Mouse (Mus musculus) liver, postnatal 0 days (tissue): ENCODE data around the gene Prkcb. TPM values are rescaled to one million over a fixed set of nuclear protein-coding genes. Genes with fewer than 3 reads are reported as not detected.

ENCODE experiments used
- ATAC-seq: fragments of 200-750 bp; cut with Nextera tagmentation; 2 replicates; pipeline ENCODE4 v1.8.0; 2017; ENCODE audit warnings: mild to moderate bottlenecking, moderate library complexity
- DNase-seq: peaks from one replicate; pipeline ENCODE4 v3.0.0-alpha.2; 2016
- H3K27ac ChIP-seq: fragments of 300-500 bp; sonication (generic); 2 replicates; pipeline ENCODE4 v1.5.1; 2014; ENCODE audit warnings: antibody characterized with exemption, moderate library complexity, mild to moderate bottlenecking, low read depth
- H3K27me3 ChIP-seq: fragments of 300-500 bp; sonication (generic); 2 replicates; pipeline ENCODE4 v1.6.1; 2014; ENCODE audit warnings: low read length, control low read depth, mixed read lengths; ENCODE audit not compliant: insufficient read depth
- H3K36me3 ChIP-seq: fragments of 300-500 bp; sonication (generic); replicated peaks from 2 replicates; pipeline ENCODE4 v1.6.1; 2014; ENCODE audit warnings: mild to moderate bottlenecking, control low read depth, low read length, moderate library complexity, mixed read lengths; ENCODE audit not compliant: insufficient read depth
- H3K4me1 ChIP-seq: fragments of 300-500 bp; sonication (generic); 2 replicates; pipeline ENCODE4 v1.6.1; 2014; ENCODE audit warnings: antibody characterized with exemption, mild to moderate bottlenecking, control low read depth; ENCODE audit not compliant: insufficient read depth
- H3K4me2 ChIP-seq: fragments of 300-500 bp; sonication (generic); 2 replicates; pipeline ENCODE4 v1.6.1; 2014; ENCODE audit warnings: low read depth, mild to moderate bottlenecking, low read length, moderate library complexity, mixed read lengths
- H3K4me3 ChIP-seq: fragments of 300-500 bp; sonication (generic); 2 replicates; pipeline ENCODE4 v1.5.1; 2014; ENCODE audit warnings: low read depth, low read length
- H3K9ac ChIP-seq: fragments of 300-500 bp; sonication (generic); replicated peaks from 2 replicates; pipeline ENCODE4 v1.6.1; 2014; ENCODE audit warnings: mild to moderate bottlenecking, moderate library complexity
- H3K9me3 ChIP-seq: fragments of 300-500 bp; sonication (generic); 2 replicates; pipeline ENCODE4 v1.6.1; 2016; ENCODE audit warnings: mild to moderate bottlenecking, control low read depth, low read length, mixed read lengths
- CTCF ChIP-seq: sonication (generic); IDR thresholded peaks from 2 replicates; pipeline ENCODE4 v1.5.1; 2016; ENCODE audit warnings: antibody characterized with exemption, low read depth
- EP300 ChIP-seq: IDR thresholded peaks from 2 replicates; pipeline ENCODE4 v1.6.1; 2016; ENCODE audit warnings: antibody characterized with exemption, low read depth, mild to moderate bottlenecking
- WGBS: fragments of 180-500 bp; shearing (Covaris S2); extraction: QIAGEN DNeasy Blood & Tissue Kit; methylation state at CpG from one replicate; pipeline ENCODE4 v1.1.7; 2014; ENCODE audit not compliant: insufficient replicate concordance; 5-methylcytosine and 5-hydroxymethylcytosine counted together
- polyA plus RNA-seq: library from polyadenylated mRNA; unstranded; fragments of >200 nt; fragmentation: Nextera tagmentation; extraction: Ambion mirVana; gene quantifications from 2 replicates; pipeline ENCODE4 v1.2.1, GENCODE M21; 2015

The Prkcb gene
- polyA plus RNA-seq, 1 experiment from 2014 or later: 8.1 TPM

DNA sequence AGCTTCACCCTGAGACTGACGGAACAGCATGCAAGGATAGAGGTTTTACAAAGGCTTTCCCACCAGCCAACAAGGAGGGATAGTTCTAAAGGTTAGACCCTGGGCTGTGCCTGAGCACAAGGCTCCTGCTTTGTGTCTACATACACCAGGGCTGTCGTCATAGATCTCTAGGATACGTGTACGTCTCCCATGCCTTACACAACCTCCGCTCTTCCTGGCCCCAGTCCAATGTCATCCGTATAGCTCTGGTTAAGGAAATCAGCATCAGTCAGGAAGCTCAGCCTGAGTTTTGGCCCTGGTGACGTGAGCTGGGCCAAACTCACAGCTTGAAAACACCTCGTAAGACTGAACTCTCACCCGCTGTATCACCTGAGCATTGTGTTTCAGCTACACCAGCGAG lies 307.3 kb downstream of the Prkcb start:
- H3K4me2 ChIP-seq: no peak overlapping the region
- WGBS: 69% methylated on average over 10 of the region's 10 CpGs
- H3K4me3 ChIP-seq: no peak overlapping the region
- H3K27ac ChIP-seq: no peak overlapping the region
- H3K36me3 ChIP-seq: 0 out of 2 replicates have a peak, but pooled peaks cover 2% of the 10 kb centered on the region
- TF ChIP-seq EP300 (no peak), CTCF (no peak)
- no peaks in the 10 kb centered on the region for H3K4me1 ChIP-seq
- no peak for DNase-seq
- no peaks in the 10 kb centered on the region for H3K27me3 ChIP-seq
- H3K9me3 ChIP-seq: no peaks in the 10 kb centered on the region
- H3K9ac ChIP-seq: no peak overlapping the region
- no peak for ATAC-seq

DNA sequence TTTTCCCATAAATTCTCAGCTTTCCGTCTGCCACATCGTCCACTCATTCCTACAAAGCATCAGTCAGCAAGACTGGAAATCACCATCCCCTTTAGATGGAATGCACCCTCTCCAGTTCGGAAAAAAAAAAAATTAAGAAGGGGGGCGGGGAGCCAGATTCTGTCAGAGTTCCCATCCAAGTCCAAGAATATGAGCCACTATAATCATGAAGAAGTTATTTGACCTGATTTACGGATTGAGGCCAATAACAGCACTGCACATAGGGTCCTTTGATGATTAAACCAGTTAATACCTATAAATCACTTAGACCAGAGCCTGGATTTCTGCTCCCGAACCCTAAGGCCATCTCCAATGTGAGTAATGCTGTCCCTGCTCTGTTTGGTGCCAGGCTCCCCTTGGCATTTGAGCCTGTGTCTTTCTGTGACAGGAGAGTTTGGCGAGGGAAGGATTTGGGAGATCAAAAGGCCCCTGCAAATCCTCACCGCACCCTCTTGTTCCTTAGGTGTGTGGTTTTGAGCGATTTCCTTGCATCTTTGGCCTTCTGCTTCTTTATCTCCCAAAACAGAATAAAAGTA lies 308.1 kb downstream of the Prkcb start:
- no peak overlapping the region for H3K4me2 ChIP-seq
- H3K9ac ChIP-seq: no peak overlapping the region
- H3K27me3 ChIP-seq: no peaks in the 10 kb centered on the region
- H3K27ac ChIP-seq: no peak overlapping the region
- H3K4me1 ChIP-seq: no peaks in the 10 kb centered on the region
- H3K36me3 ChIP-seq: 0 out of 2 replicates have a peak, but pooled peaks cover 2% of the 10 kb centered on the region
- ATAC-seq: no peak
- H3K9me3 ChIP-seq: no peaks in the 10 kb centered on the region
- H3K4me3 ChIP-seq: no peak overlapping the region
- TF ChIP-seq CTCF (no peak), EP300 (no peak)
- DNase-seq: no peak
- WGBS: 73% methylated on average over 9 of the region's 9 CpGs

DNA sequence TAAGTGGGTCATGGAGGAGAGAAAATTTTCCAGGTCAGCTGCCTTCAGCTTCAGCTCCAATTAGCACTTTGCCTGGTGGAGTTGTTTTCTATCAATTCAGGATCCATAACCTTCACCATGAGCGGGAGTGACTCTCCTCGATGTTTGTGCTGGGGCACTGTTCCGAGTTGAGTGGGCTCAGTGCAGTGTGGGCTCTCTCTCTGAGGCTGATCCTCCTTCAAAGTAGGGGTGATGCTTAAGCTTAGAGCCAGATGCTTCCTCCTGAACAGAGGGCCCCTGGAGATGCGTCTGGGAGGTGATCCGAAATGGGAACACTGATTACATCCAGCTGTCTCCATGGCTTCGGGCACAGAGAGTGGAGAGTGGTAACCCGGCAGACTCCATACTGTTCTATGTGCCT lies 308.8 kb downstream of the Prkcb start:
- no peak overlapping the region for H3K9ac ChIP-seq
- no peak overlapping the region for H3K27ac ChIP-seq
- H3K9me3 ChIP-seq: no peaks in the 10 kb centered on the region
- ATAC-seq: no peak
- TF ChIP-seq EP300: no peak
- no peak for TF ChIP-seq CTCF
- WGBS: 85% methylated on average over 7 of the region's 7 CpGs
- 0 out of 2 replicates have a peak, but pooled peaks cover 2% of the 10 kb centered on the region for H3K36me3 ChIP-seq
- no peak overlapping the region for H3K4me2 ChIP-seq
- H3K4me1 ChIP-seq: no peaks in the 10 kb centered on the region
- DNase-seq: no peak
- H3K4me3 ChIP-seq: no peak overlapping the region
- no peaks in the 10 kb centered on the region for H3K27me3 ChIP-seq

DNA sequence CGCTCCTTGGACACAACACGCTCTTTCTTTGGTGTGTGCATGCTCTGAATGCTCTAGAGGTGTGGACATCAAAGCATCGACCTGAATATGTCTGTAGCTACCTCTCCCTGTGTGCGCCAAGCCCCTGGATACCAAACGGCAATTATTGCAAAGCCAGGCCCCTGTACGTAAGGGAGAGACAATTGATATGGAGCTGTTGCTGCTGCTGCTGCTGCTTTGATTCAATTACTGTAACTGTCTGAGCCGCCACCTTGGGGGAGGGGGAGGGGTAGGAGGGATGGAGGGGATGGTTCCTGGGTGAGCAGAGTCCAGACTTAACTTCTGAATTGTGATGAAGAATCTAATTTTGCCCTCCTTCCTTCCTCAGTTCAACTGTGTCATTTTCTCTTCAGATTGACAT lies 312.3 kb downstream of the Prkcb start:
- TF ChIP-seq EP300: no peak
- TF ChIP-seq CTCF: no peak
- Histone ChIP-seq H3K27ac (no peak overlapping the region), H3K4me3 (no peak overlapping the region), H3K27me3 (no peaks in the 10 kb centered on the region), H3K4me1 (no peaks in the 10 kb centered on the region), H3K9ac (no peak overlapping the region), H3K36me3 (no peaks in the 10 kb centered on the region), H3K4me2 (no peak overlapping the region), H3K9me3 (no peaks in the 10 kb centered on the region)
- 79% methylated on average over 7 of the region's 7 CpGs for WGBS
- ATAC-seq: no peak
- DNase-seq: no peak

DNA sequence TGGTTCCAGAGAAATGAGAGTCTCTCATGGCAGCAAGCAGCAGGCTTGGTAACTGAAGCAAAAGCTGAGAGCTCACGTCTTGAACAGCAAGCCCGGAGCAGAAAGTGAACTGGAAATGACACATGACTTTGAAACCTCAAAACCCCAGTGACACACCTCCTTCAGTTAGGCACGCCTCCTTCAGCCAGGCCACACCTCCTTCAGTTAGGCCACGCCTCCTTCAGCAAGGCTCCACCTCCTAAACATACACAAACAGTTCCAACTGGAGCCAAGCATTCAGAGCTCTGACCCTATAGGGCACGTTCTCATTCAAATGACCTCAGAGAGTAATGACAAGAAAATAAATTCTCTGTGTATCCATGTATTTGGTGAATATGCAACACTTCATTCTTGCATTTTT lies 316.5 kb downstream of the Prkcb start:
- 65% methylated on average over 5 of the region's 5 CpGs for WGBS
- DNase-seq (peak; percentile 19), ATAC-seq (no peak)
- no peak overlapping the region for H3K4me2 ChIP-seq
- no peaks in the 10 kb centered on the region for H3K9me3 ChIP-seq
- H3K27ac ChIP-seq: no peak overlapping the region
- H3K36me3 ChIP-seq: no peaks in the 10 kb centered on the region
- TF ChIP-seq CTCF (no peak), EP300 (no peak)
- H3K27me3 ChIP-seq: no peaks in the 10 kb centered on the region
- no peak overlapping the region for H3K4me3 ChIP-seq
- no peak overlapping the region for H3K9ac ChIP-seq
- no peaks in the 10 kb centered on the region for H3K4me1 ChIP-seq

DNA sequence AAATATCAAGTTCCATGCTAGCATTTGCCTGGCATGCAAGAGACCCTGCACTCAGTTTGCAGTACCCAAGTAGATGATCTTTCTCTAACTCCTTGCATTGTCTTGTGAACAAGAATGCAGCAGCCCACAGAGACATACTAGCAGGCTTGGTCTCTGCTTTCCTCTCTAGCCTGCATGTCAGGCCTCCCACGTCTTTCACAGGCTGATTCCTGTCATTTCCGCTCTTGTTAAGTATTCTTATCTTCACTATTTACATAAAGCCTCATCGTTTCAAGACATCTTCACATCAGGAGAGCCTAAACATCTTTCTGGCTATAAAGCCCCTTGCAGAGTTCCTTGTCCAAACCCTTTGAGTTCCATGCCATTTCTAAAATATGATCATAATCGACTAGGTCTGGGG lies 320.9 kb downstream of the Prkcb start:
- Histone ChIP-seq H3K27ac (no peak overlapping the region), H3K36me3 (no peaks in the 10 kb centered on the region), H3K27me3 (no peaks in the 10 kb centered on the region), H3K9me3 (no peaks in the 10 kb centered on the region), H3K4me1 (no peaks in the 10 kb centered on the region), H3K4me3 (no peak overlapping the region), H3K9ac (no peak overlapping the region), H3K4me2 (no peak overlapping the region)
- TF ChIP-seq EP300 (no peak), CTCF (no peak)
- 60% methylated on average over 4 of the region's 4 CpGs for WGBS
- DNase-seq (no peak), ATAC-seq (no peak)
